Mouse (Mus musculus): ENCODE measurements at regions not wholly inside any gene's neighbourhood (a gene's known extent, or its start where the extent isn't known, plus 50 kb on each side); places are given as distances from the start of the nearest gene placed in this dataset.
"Not testable (repeated sequence)": the region's sequence is repeated elsewhere in the genome, so short reads cannot be mapped to it uniquely, and the experiment has no call there.

GRCm38 (mm10) chr17:43139916-43140315, 123.6 kb downstream of the Tnfrsf21 start:
- intact Hi-C loops (cut with DNase I) = loop anchor here (5.0 kb wide), 1 partner anchor 87 kb away; no protein-coding TSS in a partner anchor
- no peak for DNase-seq

- no peak for DNase-seq
- intact Hi-C loops (cut with DNase I) = loop anchor here (5.0 kb wide), 1 partner anchor 86 kb away; no protein-coding TSS in a partner anchor
Measured at GRCm38 (mm10) chr17:43141740-43142139, 125.4 kb downstream of the Tnfrsf21 start.

GRCm38 (mm10) chr17:43145749-43146148, 124.4 kb upstream of the Adgrf1 start:
- no peak for DNase-seq
- intact Hi-C loops (cut with DNase I) = no loop called here

- intact Hi-C loops (cut with DNase I) = no loop called here
- peak in 1 of 2 experiments; percentile 31 for DNase-seq
Measured at GRCm38 (mm10) chr17:43147935-43148334, 122.2 kb upstream of the Adgrf1 start.

DNA sequence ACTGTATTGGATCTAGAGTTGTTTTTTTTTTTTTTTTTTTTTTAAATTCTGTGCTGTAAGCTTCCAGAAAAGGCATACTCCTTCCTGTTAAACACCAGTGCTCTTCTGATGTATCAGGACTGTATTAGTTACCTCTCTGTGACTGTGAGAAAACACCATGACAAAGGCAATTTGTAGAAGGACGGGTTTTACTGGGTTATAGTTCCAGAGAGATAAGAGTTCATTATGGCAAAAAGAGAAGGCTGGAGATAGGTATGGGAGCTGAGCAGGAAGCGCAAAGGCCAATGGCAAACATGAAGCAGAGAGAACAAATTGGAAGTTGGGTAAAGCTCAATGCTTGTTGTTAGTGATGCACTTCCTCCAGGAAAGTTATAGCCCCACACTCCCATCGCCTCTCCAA, 117.5 kb upstream of the Adgrf1 start:
- no peak for DNase-seq
- intact Hi-C loops (cut with DNase I) = no loop called here

DNA sequence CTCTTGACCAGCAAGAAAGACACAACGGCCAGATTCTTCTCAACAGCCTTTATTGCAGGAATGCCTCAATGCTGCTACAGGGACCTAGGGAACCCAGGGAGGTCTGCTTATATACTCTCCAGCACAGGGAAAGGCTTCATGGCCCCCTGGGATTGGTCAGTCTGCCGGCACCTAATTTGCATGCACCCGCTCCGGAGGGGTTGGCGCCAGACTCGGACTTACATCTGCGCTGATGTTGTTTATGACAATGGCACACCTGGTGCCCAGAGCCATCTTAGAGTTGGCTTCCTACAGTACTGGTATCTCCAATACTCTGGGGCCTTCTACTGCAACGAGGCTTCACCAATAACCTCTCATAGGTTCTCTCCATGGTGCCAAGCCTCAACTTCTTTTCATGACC, 114.9 kb upstream of the Adgrf1 start:
- DNase-seq = not testable (repeated sequence)
- intact Hi-C loops (cut with DNase I) = loop anchor here (5.0 kb wide), 1 partner anchor 138 kb away; the partner anchor contains the start of gene Tnfrsf21

DNA sequence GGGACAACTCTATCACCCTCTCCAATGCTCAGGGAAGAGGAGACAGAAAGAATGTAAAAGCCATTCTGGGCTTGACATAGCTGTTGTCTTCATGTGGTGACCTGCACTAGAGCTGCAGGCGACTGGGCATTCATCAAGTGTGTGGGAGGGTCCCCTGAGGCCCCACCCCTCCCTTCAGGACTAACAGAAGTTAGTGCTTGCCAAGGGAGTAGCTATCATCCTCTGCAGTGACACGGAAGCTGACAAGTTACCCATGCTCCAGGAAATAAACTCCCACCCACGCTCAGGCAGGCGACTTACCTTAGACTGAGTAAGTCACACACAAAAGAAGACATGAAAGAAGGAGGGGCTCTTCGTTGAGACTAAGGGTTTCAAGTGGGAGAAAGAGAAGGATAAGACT, 114.0 kb upstream of the Adgrf1 start:
- DNase-seq = no peak
- intact Hi-C loops (cut with DNase I) = loop anchor here (5.0 kb wide), 1 partner anchor 139 kb away; the partner anchor contains the start of gene Tnfrsf21

DNA sequence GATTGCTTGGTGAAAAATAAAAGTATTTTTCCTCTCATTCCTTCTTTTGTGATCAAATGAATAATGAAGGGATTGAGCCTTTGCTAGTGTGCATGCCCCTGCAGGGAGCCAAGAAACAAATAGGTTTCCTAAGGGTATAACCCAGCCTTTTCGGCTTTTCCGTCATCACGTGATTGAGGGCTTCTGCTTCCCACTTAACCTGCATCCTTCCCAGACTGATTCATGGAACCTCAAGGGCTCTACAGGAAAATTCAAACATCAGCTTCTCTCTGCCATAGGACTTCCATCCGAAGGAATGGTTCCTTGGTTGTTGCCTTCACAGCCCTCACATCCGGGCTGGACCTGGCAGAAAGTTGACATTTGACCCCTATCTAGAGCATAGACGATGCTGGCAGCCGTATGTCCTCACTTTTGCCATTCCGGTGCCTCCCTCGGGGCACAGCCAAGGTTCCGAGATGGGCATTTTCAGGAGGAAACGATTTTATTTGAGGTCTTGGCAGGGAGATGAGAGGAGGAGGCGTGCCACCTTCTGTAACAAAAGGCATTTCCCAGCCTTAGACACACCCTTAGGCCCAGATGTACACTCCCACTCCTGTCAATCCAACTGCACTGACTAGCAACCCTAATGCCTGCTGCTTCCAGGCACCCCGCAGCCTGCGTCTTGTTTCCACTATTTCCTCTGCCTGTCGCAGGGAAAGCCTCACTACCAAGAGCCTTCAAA, 112.2 kb upstream of the Adgrf1 start:
- peak in 1 of 2 experiments; percentile 16 for DNase-seq
- intact Hi-C loops (cut with DNase I) = loop anchor here (5.0 kb wide), 1 partner anchor 141 kb away; the partner anchor contains the start of gene Tnfrsf21

DNA sequence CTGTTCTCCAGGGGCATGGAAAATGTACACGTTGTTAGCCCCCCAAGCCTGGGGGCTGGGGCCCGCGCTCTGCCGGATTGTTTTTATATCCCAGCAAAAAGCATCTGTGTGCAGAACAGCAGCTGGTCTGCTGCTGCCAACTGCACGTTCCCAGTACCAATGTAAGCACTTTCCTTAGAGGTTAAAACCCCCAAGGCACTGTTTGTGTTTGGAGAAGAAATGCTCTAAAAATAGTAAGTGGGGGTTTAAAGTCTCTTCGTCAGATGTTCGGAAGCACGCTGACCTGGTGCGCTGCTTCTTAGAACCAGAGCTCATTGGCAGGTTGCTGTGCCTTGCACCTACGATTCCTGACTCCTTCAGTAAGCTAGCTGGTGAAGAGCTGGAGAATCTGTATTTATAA, 111.4 kb upstream of the Adgrf1 start:
- DNase-seq = no peak
- intact Hi-C loops (cut with DNase I) = loop anchor here (5.0 kb wide), 1 partner anchor 141 kb away; the partner anchor contains the start of gene Tnfrsf21

GRCm38 (mm10) chr17:43161306-43161705, 108.8 kb upstream of the Adgrf1 start:
- intact Hi-C loops (cut with DNase I) = not testable (repeated sequence)

DNA sequence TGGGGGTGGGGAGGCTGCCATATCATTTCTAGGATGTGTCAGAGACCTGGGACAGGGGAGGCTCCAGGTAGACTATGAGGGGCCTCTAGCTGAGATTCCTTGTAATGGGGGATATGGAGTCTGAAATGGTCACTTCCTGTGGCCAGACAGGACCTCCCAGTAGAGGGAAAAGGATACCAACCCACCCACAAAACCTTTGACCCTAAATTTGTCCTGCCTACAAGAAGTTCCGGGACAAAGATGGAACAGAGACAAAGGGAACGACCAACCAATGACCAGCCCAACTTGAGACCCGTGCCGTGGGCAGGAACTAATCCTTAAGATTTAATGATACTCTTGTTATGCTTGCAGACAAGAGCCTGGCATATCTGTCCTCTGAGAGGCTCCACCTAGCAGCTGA, 107.0 kb upstream of the Adgrf1 start:
- intact Hi-C loops (cut with DNase I) = no loop called here
- DNase-seq = no peak

More at GRCm38 (mm10) chr17:43161306-43161705, 108.8 kb upstream of the Adgrf1 start:
- DNase-seq = not testable (repeated sequence)

- no peak for DNase-seq
- intact Hi-C loops (cut with DNase I) = no loop called here
Measured at GRCm38 (mm10) chr17:43166091-43166490, 104.0 kb upstream of the Adgrf1 start.

DNA sequence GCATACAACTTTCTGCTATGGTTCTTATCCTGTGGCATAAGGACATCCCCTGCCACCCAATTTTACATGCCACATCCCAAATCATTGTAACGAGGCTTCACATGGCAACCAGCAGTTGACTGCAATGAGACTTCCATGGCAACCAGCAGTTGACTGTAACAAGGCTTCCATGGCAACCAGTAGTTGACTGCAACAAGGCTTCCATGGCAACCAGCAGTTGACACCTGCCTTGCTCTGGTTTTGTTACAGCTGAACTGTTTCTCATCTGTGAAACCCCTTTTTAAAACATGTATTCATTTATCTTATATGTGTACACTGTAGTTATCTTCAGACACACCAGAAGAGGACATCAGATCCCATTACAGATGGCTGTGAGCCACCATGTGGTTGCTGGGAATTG, 100.7 kb upstream of the Adgrf1 start:
- no peak for DNase-seq
- intact Hi-C loops (cut with DNase I) = no loop called here

DNA sequence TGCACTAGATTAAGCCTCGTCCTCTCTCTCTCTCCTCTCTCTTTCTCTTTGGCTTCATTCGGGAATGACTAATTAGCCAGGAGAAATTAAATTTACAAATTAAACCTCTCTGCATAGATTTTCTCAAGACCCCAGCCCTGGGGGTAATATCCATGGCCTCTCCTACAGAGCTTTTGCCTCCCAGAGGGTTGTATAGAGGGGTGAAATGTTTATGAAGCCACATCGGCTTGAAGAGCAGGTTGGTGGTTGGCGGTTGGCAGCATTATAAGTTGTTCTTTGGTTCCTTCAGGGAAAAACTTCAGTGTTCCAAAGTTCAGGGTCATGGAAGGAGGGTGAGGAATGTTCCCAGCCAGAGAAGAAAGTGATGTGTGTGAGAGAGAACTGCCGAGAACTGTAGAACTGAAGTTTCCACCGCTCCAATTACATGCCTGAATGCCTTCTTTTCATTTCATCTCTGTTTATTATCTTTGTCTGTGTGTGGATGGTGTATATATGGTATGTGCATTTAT, 97.4 kb upstream of the Adgrf1 start:
- intact Hi-C loops (cut with DNase I) = no loop called here

DNA sequence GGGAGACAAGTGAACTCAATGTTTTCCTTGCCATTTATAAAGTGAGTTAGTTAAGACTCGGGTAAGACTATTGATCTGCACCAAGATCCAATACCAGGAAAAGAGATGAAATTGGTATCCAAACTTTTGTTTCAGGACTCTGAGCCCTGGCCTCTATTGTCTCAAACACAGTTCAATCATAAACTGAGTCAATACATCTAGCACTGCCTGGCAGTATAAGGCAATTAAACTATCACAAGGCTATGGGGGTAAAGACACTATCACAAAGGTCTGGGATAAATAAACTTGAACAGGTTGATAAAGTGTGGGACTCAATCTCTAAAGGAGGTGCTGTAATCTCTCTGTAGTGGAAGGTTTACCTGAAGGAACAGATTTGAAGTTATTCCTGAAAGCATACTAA, 95.3 kb upstream of the Adgrf1 start:
- intact Hi-C loops (cut with DNase I) = no loop called here

More for the DNA sequence above, 97.4 kb upstream of the Adgrf1 start:
- no peak for DNase-seq

DNA sequence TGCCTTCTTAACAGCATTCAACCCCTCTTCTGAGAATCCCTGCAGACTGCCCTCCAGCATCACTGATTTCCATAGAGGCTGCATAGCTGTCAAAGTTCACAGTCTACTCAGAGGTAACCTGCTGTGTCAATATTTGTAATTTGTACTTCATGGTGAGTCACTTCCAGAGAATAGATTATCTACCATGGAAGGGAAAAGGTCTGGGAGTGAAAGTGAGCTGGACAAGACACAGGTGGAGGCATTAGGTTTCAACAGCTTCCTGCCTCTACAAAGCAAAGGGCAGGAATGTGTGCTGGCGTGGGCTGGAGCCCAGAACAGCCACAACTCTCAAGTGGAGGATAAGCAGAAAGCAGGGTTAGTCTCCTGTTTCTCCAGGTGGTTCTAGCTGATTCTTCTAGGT, 92.9 kb upstream of the Adgrf1 start:
- no peak for DNase-seq
- intact Hi-C loops (cut with DNase I) = no loop called here

More for the DNA sequence above, 95.3 kb upstream of the Adgrf1 start:
- no peak for DNase-seq

- DNase-seq = no peak
- intact Hi-C loops (cut with DNase I) = no loop called here
Measured at GRCm38 (mm10) chr17:43190016-43190415, 80.1 kb upstream of the Adgrf1 start.

- intact Hi-C loops (cut with DNase I) = no loop called here
- DNase-seq = no peak
Measured at GRCm38 (mm10) chr17:43190853-43191485, 79.2 kb upstream of the Adgrf1 start.

- no peak for DNase-seq
- intact Hi-C loops (cut with DNase I) = no loop called here
Measured at GRCm38 (mm10) chr17:43197232-43197631, 72.9 kb upstream of the Adgrf1 start.

- intact Hi-C loops (cut with DNase I) = no loop called here
- no peak for DNase-seq
Measured at GRCm38 (mm10) chr17:43200832-43201231, 69.3 kb upstream of the Adgrf1 start.

DNA sequence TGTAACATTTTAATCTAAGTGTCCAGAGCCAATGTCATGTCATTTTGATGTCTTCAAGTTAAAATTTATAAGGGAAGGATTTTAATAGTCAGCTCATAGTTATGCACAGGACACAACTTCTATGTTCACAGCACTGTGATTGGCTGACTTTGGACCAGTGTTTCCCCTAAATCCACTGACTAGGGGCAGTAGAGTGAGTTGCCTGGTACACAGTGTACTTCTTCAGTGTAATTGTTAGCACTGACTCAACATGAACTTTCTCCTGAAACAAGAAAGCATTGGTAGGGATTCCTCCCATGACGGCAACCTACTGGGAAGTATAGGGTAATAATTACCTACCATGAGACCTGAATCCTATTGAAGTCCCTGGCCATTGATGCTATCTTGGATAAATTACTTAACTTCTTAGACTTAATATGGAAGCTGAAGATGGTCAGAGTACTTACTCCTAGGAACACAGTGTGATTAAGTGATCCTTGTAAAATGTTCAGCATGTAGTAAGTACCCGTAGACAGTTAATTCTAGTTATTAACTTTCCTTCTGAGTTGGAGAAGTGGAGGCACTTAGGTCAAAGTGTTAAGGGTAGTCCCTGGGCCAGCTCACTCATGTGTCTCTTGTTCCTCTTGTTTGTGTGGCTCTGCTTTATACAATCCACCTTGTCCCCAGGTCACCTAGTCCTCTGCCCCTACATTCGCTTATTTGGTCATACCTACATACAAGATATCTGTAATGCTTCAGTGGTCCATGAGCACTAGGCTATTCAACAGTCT, 63.2 kb upstream of the Adgrf1 start:
- intact Hi-C loops (cut with DNase I) = no loop called here
- DNase-seq = no peak

Data from heart, postnatal 10 days (tissue).